Comparison of ENCODE assay signal across 11 mouse cellular contexts in the genomic region with DNA sequence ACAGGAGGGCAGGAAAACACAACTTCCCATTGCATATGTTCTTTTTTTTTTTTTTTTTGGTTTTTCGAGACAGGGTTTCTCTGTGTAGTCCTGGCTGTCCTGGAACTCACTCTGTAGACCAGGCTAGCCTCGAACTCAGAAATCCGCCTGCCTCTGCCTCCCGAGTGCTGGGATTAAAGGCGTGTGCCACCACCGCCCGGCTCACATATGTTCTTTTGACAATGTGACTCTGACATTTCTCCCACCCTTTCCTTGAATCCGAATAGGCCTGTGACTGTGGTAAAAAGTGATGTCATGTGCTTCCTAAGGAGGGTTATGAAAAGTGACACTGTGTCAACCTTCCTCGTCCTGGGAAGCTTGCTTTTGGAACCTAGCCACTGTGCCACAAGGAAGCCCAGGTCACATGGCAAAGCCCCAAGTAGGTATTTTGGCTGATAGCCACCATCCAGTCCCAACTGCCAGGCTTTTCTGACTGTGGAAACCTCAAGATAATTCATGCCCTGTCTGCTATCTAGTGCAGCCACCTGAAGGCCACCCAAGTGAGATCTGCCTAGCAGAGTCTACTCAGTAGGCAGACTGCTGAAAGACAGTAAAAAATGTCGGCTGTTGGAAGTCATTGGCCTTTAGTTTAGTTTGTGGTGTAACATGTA. TPM values are rescaled to one million over a fixed set of nuclear protein-coding genes. Genes with fewer than 3 reads are reported as not detected.
A peak's percentile ranks its signal among the peaks of the same experiment; 100 is the strongest.
DNase-seq lines count a peak whose midpoint lies in the region; ATAC-seq lines count a peak whose summit lies in the region.
"Had no signal": no experiment of that assay in that cellular context is flagged by ENCODE, and none has a peak within 500 bp of the region (broad histone marks: within the 10 kb centered on the region; RNA-seq: fewer than 3 reads in every experiment).

No protein-coding gene starts in this region.

- H3K4me1 ChIP-seq in kidney, embryonic 16.5 days (ENCODE audit: insufficient read depth, low read length) = no peaks in the 10 kb centered on the region
- peaks cover 36% of the 10 kb centered on the region for H3K4me1 ChIP-seq in liver, embryonic 12.5 days
- H3K4me1 ChIP-seq: forebrain, embryonic 13.5 days had no signal

- no peaks in the 10 kb centered on the region for H3K9me3 ChIP-seq in kidney, embryonic 16.5 days (ENCODE audit: low read length)
- no peaks in the 10 kb centered on the region for H3K9me3 ChIP-seq in liver, embryonic 12.5 days (replicated peaks)
- H3K9me3 ChIP-seq: forebrain, embryonic 13.5 days; megakaryocyte, embryonic 14.5 days had no signal

- no peak overlapping the region for H3K9ac ChIP-seq in kidney, embryonic 16.5 days (replicated peaks; ENCODE audit: low read length)
- H3K9ac ChIP-seq in liver, embryonic 12.5 days = no peak overlapping the region
- H3K9ac ChIP-seq: forebrain, embryonic 13.5 days had no signal

- no peak; the same call in 1 of the 2 replicates for ATAC-seq in kidney, embryonic 16.5 days (ENCODE audit: low FRiP score, low TSS enrichment)
- peak; percentile 99 for ATAC-seq in liver, embryonic 12.5 days
- ATAC-seq: forebrain, embryonic 13.5 days had no signal

- DNase-seq in kidney, adult 18-20 months = peak; percentile 33
- peak; percentile 67 to 69 for DNase-seq in cerebellum, postnatal 10 days
- peak; percentile 43 to 57 for DNase-seq in spleen, postnatal 14 days (ENCODE audit: low spot score in 2 of 2)
- DNase-seq in B cell, adult 2 months = no peak
- DNase-seq in left cerebral cortex, postnatal 36 days (ENCODE audit: low spot score in 2 of 2) = no peak
- no peak for DNase-seq in layer of hippocampus, postnatal 10 days (ENCODE audit: low spot score in 2 of 2)

- no peaks in the 10 kb centered on the region for H3K27me3 ChIP-seq in kidney, embryonic 16.5 days (ENCODE audit: insufficient read depth, low read length)
- no peaks in the 10 kb centered on the region for H3K27me3 ChIP-seq in liver, embryonic 12.5 days (replicated peaks)
- H3K27me3 ChIP-seq: forebrain, embryonic 13.5 days had no signal

- no peak overlapping the region for H3K27ac ChIP-seq in kidney, embryonic 16.5 days (ENCODE audit: low read length)
- peak overlapping the region; percentile 74 for H3K27ac ChIP-seq in liver, embryonic 12.5 days
- H3K27ac ChIP-seq: forebrain, embryonic 13.5 days; layer of hippocampus, adult 2 months had no signal

- H3K36me3 ChIP-seq in kidney, embryonic 16.5 days (ENCODE audit: insufficient read depth, low read length) = no peaks in the 10 kb centered on the region
- H3K36me3 ChIP-seq in liver, embryonic 12.5 days = no peaks in the 10 kb centered on the region

- intact Hi-C loops in left cerebral cortex, postnatal 36 days (cut with DNase I) = no loop called here

- H3K4me3 ChIP-seq in kidney, embryonic 16.5 days (ENCODE audit: low read length) = no peak overlapping the region
- no peak overlapping the region for H3K4me3 ChIP-seq in liver, embryonic 12.5 days
- H3K4me3 ChIP-seq: forebrain, embryonic 13.5 days; layer of hippocampus, adult 2 months; megakaryocyte, embryonic 14.5 days had no signal

- H3K4me2 ChIP-seq in kidney, embryonic 16.5 days (replicated peaks; ENCODE audit: low read depth, low read length) = no peak overlapping the region
- H3K4me2 ChIP-seq in liver, embryonic 12.5 days = peak overlapping the region; percentile 31
- H3K4me2 ChIP-seq: forebrain, embryonic 13.5 days had no signal

- 80% methylated on average over 8 of the region's 10 CpGs for WGBS in kidney, embryonic 16.5 days
- 56% methylated on average over 9 of the region's 10 CpGs for WGBS in liver, embryonic 12.5 days (ENCODE audit: insufficient replicate concordance)

RNA-seq across cellular contexts. Expression of a gene that starts 8.5 kb away (rescaled TPM):
- polyA plus RNA-seq in kidney, embryonic 16.5 days (2015; fragmentation: Nextera tagmentation; extraction: Ambion mirVana) = 15.2 and 33.7 TPM in 2 replicates
- 14.0 and 14.1 TPM in 2 replicates for polyA plus RNA-seq in liver, embryonic 12.5 days (2016; fragmentation: Nextera tagmentation; extraction: Ambion mirVana)
- total RNA-seq in left cerebral cortex, postnatal 36 days (2021) = 10 to 100 TPM; 67.4 to 86.4 TPM
- total RNA-seq in layer of hippocampus, postnatal 10 days (2021) = 10 to 100 TPM; 60.7 to 71.0 TPM

Comparison
In these comparisons a context has a peak if more than half of its experiments do, and no peak if none do; other contexts are left out.
1. DNase-seq: peak in kidney, adult 18-20 months (single experiment), cerebellum, postnatal 10 days (2 of 2) and spleen, postnatal 14 days (2 of 2); none in B cell, adult 2 months (0 of 2), left cerebral cortex, postnatal 36 days (0 of 2) and layer of hippocampus, postnatal 10 days (0 of 2).